16 mouse cellular contexts compared by ENCODE assay signal in the genomic region with DNA sequence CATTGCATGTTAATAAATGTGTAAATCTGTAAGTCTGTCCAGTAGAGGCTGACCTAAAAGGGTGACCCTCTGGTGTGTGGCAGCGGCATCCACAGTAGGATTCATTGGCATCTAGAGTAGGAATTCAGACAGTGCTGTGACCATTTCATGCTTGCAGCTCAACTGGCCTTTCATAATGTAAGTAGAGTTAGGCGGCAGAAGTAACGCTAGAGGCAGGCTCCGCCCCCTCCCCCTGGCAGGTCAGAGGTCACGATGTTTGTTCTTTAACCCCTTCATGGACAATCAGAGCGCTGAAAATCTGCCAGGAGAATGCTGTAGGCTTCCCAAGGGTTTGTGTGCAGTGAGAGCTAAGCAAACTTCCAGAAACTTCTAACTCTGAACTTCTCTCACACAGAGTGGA.
DNase-seq lines count a peak whose midpoint lies in the region; ATAC-seq and TF ChIP-seq lines count a peak whose summit lies in the region.
"Had no signal": no experiment of that assay in that cellular context is flagged by ENCODE, and none has a peak within 500 bp of the region (broad histone marks: within the 10 kb centered on the region; RNA-seq: fewer than 3 reads in every experiment).

No protein-coding gene starts in this region.

- DNase-seq in kidney, postnatal 0 days (ENCODE audit: low spot score) = peak; percentile 62
- no peak for DNase-seq in kidney, adult 18-20 months
- DNase-seq in neural tube, embryonic 10.5 days (ENCODE audit: extremely low spot score, low spot score) = peak; percentile 53
- peak; percentile 63 for DNase-seq in embryo, embryonic 9.5 days (ENCODE audit: extremely low spot score)
- DNase-seq in yolk sac, embryonic 10.5 days (ENCODE audit: low spot score) = peak; percentile 51
- DNase-seq in c-Kit-positive CD71-positive TER-119-positive erythroid progenitor cells, embryonic 14.5 days (ENCODE audit: low spot score) = no peak
- DNase-seq: cerebellum, postnatal 10 days; forebrain, postnatal 0 days; gastrocnemius, postnatal 14 days had no signal

- TF ChIP-seq CTCF in kidney, postnatal 0 days (IDR thresholded peaks at IDR 0.05; ENCODE audit: low read depth) = no peak

- no peak overlapping the region for H3K9ac ChIP-seq in kidney, postnatal 0 days (ENCODE audit: low read depth, low read length)
- no peak overlapping the region for H3K9ac ChIP-seq in neural tube, embryonic 15.5 days (replicated peaks)
- H3K9ac ChIP-seq: forebrain, postnatal 0 days; hindbrain, embryonic 13.5 days; limb, embryonic 12.5 days; neural tube, embryonic 12.5 days; stomach, embryonic 15.5 days had no signal

- WGBS in kidney, postnatal 0 days = 23% methylated on average over 6 of the region's 6 CpGs
- WGBS in neural tube, embryonic 15.5 days = 27% methylated on average over 6 of the region's 6 CpGs

- H3K4me3 ChIP-seq in kidney, postnatal 0 days (replicated peaks; ENCODE audit: low read depth, low read length) = no peak overlapping the region
- H3K4me3 ChIP-seq in neural tube, embryonic 15.5 days (replicated peaks) = no peak overlapping the region
- H3K4me3 ChIP-seq: hindbrain, embryonic 13.5 days; limb, embryonic 12.5 days; neural tube, embryonic 12.5 days; stomach, embryonic 15.5 days had no signal

- no peaks in the 10 kb centered on the region for H3K9me3 ChIP-seq in kidney, postnatal 0 days (replicated peaks; ENCODE audit: low read length)
- H3K9me3 ChIP-seq in neural tube, embryonic 15.5 days (replicated peaks) = no peaks in the 10 kb centered on the region
- H3K9me3 ChIP-seq: hindbrain, embryonic 13.5 days; limb, embryonic 12.5 days; neural tube, embryonic 12.5 days; stomach, embryonic 15.5 days had no signal

- no peak overlapping the region for H3K27ac ChIP-seq in kidney, postnatal 0 days
- H3K27ac ChIP-seq in neural tube, embryonic 15.5 days (replicated peaks) = no peak overlapping the region
- H3K27ac ChIP-seq: hindbrain, embryonic 13.5 days; limb, embryonic 12.5 days; neural tube, embryonic 12.5 days; stomach, embryonic 15.5 days had no signal

- ATAC-seq in kidney, postnatal 0 days (replicated peaks; ENCODE audit: low FRiP score, low read depth) = no peak
- no peak for ATAC-seq in neural tube, embryonic 15.5 days (ENCODE audit: low FRiP score)
- no peak for ATAC-seq in CD4-positive, CD25-positive, alpha-beta regulatory T cell, adult 4 months
- ATAC-seq: forebrain, postnatal 0 days; lung, postnatal 0 days had no signal

- no peaks in the 10 kb centered on the region for H3K36me3 ChIP-seq in kidney, postnatal 0 days (ENCODE audit: insufficient read depth, low read length)
- H3K36me3 ChIP-seq in neural tube, embryonic 15.5 days = peaks cover 21% of the 10 kb centered on the region
- H3K36me3 ChIP-seq: limb, embryonic 12.5 days; stomach, embryonic 15.5 days had no signal

- no peak overlapping the region for H3K4me2 ChIP-seq in kidney, postnatal 0 days (ENCODE audit: low read length)
- no peak overlapping the region for H3K4me2 ChIP-seq in neural tube, embryonic 15.5 days
- H3K4me2 ChIP-seq: hindbrain, embryonic 13.5 days; limb, embryonic 12.5 days; neural tube, embryonic 12.5 days; stomach, embryonic 15.5 days had no signal

- no peaks in the 10 kb centered on the region for H3K4me1 ChIP-seq in kidney, postnatal 0 days (replicated peaks; ENCODE audit: insufficient read depth, low read length)
- H3K4me1 ChIP-seq in neural tube, embryonic 15.5 days = 0 out of 2 replicates have a peak, but pooled peaks cover under 1% of the 10 kb centered on the region
- H3K4me1 ChIP-seq: hindbrain, embryonic 13.5 days; limb, embryonic 12.5 days; neural tube, embryonic 12.5 days had no signal

- H3K27me3 ChIP-seq in kidney, postnatal 0 days (ENCODE audit: insufficient read depth, low read length) = no peaks in the 10 kb centered on the region
- no peaks in the 10 kb centered on the region for H3K27me3 ChIP-seq in neural tube, embryonic 15.5 days (replicated peaks)
- H3K27me3 ChIP-seq: hindbrain, embryonic 13.5 days; limb, embryonic 12.5 days; neural tube, embryonic 12.5 days; stomach, embryonic 15.5 days had no signal

Comparison
In these comparisons a context has a peak if more than half of its experiments do, and no peak if none do; other contexts are left out.
1. DNase-seq: peak in kidney, postnatal 0 days (single experiment), neural tube, embryonic 10.5 days (single experiment), embryo, embryonic 9.5 days (single experiment) and yolk sac, embryonic 10.5 days (single experiment); none in kidney, adult 18-20 months (single experiment) and c-Kit-positive CD71-positive TER-119-positive erythroid progenitor cells, embryonic 14.5 days (single experiment).